Mouse (Mus musculus) brain, embryonic 18.5 days (tissue): Measurements from ENCODE around the gene Slc7a11.

Experiments used
- DNase-seq: peaks from one replicate; pipeline ENCODE4 v3.0.0-alpha.2; 2012; ENCODE audit warnings: low read depth, low spot score

Slc7a11 gene

GRCm38 (mm10) chr3:49984795-49985194 is 458.6 kb downstream of the Slc7a11 start:
- DNase-seq = no peak

- DNase-seq = peak; percentile 47
Measured at GRCm38 (mm10) chr3:49983429-49984268, 459.8 kb downstream of the Slc7a11 start.

GRCm38 (mm10) chr3:49973994-49974393 is 469.4 kb downstream of the Slc7a11 start:
- DNase-seq = no peak

- no peak for DNase-seq
Measured at GRCm38 (mm10) chr3:49965569-49965968, 477.8 kb downstream of the Slc7a11 start.

GRCm38 (mm10) chr3:49960581-49960980 is 482.8 kb downstream of the Slc7a11 start:
- DNase-seq = no peak

- DNase-seq = no peak
Measured at GRCm38 (mm10) chr3:49946845-49947244, 496.6 kb downstream of the Slc7a11 start.

- DNase-seq = peak; percentile 60
Measured at GRCm38 (mm10) chr3:49944783-49945182, 498.6 kb downstream of the Slc7a11 start.

GRCm38 (mm10) chr3:49937611-49938010 is 505.8 kb downstream of the Slc7a11 start:
- DNase-seq = no peak

- DNase-seq = no peak
Measured at GRCm38 (mm10) chr3:49929496-49929895, 513.9 kb downstream of the Slc7a11 start.

GRCm38 (mm10) chr3:49928509-49929263 is 514.7 kb downstream of the Slc7a11 start:
- no peak for DNase-seq

- no peak for DNase-seq
Measured at GRCm38 (mm10) chr3:49913929-49914328, 529.5 kb downstream of the Slc7a11 start.

- no peak for DNase-seq
Measured at GRCm38 (mm10) chr3:49910922-49911321, 532.5 kb downstream of the Slc7a11 start.

GRCm38 (mm10) chr3:49908426-49909341 is 534.7 kb downstream of the Slc7a11 start:
- no peak for DNase-seq

- no peak for DNase-seq
Measured at GRCm38 (mm10) chr3:49893945-49894344, 549.5 kb downstream of the Slc7a11 start.

- no peak for DNase-seq
Measured at GRCm38 (mm10) chr3:49887359-49887758, 556.1 kb downstream of the Slc7a11 start.

GRCm38 (mm10) chr3:49886220-49886945 is 557.0 kb downstream of the Slc7a11 start:
- DNase-seq = no peak

- DNase-seq = no peak
Measured at GRCm38 (mm10) chr3:49880496-49880895, 562.9 kb downstream of the Slc7a11 start.

GRCm38 (mm10) chr3:49870786-49871185 is 572.6 kb downstream of the Slc7a11 start:
- DNase-seq = no peak

GRCm38 (mm10) chr3:49867951-49868584 is 575.3 kb downstream of the Slc7a11 start:
- no peak for DNase-seq

- DNase-seq = no peak
Measured at GRCm38 (mm10) chr3:49867147-49867950, 576.1 kb downstream of the Slc7a11 start.
